Mouse (Mus musculus) neural tube, postnatal 0 days (tissue): ENCODE results near the gene Mpv17. TPM values are rescaled to one million over a fixed set of nuclear protein-coding genes. Genes with fewer than 3 reads are reported as not detected.

Experiments
- polyA plus RNA-seq: library from polyadenylated mRNA; unstranded; fragments of >200 nt; fragmentation: Nextera tagmentation; extraction: Ambion mirVana; gene quantifications from 2 replicates; pipeline ENCODE4 v1.2.1, GENCODE M21; 2015

Gene Mpv17
- polyA plus RNA-seq, result 53.5 and 60.8 TPM in 2 replicates

DNA sequence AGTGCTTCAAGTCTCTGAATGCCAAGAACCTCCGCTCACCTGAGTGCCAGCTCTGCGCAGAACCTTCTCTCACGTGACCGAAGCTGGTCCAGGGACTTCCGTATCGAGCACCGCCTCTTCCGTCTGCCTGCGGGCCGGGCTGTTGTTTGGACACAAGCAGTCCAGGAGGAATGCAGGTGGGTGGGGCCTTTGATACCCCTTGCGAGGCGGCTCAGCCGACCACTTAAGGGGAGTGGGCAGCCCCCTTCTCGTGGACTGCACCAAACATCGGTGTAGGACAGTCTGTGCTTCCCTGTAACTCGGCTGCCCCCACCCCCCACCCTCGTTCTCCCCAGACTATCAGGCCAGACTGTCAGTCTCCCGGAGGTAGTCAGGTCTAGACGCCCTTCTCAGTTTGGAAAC, at the start of gene Mpv17:
Mpv17 (minus strand) TSS at position 100 of the 402 bp plus-strand sequence.

GRCm38 (mm10) chr5:31201742-31202590, 47.9 kb upstream of the Mpv17 start, which contains the start of gene Zfp513:
Gene Zfp513 (minus strand): TSS chr5:31202303.

DNA sequence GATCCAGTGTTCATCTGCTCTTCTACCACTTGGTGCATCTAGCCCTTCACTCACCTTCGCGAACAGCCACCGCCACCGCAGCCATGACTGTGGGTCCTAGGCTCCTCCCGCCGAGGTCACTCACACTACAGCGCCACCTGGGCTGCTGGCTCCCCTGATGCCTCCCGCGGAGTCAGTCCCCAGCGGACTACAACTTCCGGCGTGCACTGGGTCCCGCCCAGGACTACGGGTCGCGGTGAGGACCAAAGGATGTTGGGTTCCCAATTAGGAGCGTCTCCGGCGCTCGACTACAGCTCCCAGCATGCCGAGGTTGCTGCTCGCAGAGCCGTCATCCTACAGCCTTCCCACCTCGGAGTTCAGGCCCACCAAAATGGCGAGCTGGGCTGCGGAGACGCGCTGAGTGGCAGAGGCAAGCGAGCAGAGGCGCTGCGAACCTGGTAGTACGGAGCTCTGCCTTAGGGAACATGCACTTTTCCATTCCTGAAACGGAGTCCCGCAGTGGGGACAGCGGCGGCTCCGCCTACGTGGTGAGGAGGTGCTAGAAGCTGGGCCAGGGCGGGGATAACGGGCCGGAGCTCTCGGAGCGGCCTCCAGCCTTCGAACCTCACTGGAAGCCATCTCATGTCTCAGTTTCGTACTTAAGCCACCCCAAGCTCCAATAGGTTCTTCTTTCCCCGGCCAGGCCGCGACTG, 39.0 kb upstream of the Mpv17 start, which contains the start of the genes Snx17 and Eif2b4:
Snx17 (plus strand) TSS at position 289 of the 692 bp plus-strand sequence.
Eif2b4 (minus strand) TSS at position 492 of the 692 bp plus-strand sequence.

DNA sequence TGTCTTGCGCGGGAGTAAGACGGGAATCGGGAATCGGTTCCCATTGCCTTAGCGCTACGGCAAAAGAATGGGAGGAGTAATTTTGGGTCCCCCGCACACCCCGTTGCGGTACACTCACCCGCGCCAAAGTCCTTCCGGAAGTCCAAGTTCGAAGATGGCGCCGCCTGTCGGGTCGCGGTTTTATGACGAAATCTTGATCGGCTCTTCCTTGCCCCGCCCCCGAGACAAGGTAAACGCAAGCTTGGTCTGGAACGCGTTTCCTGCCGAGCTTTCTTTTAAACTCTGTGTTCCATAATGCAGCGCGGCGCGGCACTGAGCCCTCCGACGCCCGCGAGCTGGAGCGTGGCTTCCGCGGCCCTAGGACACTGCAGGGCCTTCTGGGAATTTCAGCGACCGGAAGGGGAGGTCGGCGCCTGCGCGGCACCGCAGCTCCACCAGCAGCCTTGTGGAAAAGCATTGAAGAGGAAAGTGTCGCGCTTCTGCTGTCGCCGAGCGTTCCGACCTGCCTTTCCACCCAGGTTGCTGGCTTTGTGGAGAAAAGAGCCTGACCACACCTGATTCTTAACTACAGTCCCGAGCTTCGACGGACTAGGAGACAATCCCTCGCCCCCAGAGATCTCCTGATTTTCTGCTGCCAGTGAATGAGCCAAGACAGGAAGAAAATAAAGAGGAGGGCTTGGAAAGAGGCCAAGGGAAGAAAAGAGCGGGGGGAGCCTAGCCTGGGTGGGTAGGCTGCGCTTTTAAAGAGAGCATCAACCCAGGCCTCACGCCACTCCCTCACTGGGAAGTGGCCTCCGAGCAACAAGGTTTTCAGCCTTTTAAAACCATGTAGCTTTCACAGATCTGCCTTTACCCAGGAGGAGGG, 25.9 kb upstream of the Mpv17 start, which contains the start of the genes Gm29609 and Gtf3c2:
Gm29609 (minus strand) TSS at position 146 of the 865 bp plus-strand sequence.
Gtf3c2 (minus strand) TSS at position 379 of the 865 bp plus-strand sequence.

GRCm38 (mm10) chr5:31138241-31138967, 15.6 kb downstream of the Mpv17 start, which contains the start of gene Ucn:
Gene Ucn (minus strand): TSS chr5:31138829.

DNA sequence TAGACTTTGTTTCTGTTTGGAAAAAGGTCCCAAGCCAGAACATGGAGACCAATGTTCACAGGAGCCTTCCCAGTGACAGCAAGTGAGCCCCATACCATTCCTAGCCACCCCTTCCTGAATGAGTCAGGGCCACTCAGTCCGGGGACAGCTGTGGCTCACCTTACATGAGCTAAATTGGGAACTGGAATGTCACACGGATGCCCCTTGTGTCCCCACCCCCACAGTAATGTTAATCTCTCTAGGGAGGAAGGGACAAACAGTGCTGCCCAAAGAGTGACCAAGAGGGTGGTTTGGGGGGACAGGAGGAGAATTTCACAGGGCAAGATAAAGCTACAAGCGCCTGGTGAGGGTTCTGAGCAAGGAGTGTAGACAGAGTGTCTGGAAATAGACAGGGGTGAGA, 37.7 kb downstream of the Mpv17 start, which contains the start of gene Trim54:
Trim54 (plus strand) TSS at position 359 of the 400 bp plus-strand sequence.

DNA sequence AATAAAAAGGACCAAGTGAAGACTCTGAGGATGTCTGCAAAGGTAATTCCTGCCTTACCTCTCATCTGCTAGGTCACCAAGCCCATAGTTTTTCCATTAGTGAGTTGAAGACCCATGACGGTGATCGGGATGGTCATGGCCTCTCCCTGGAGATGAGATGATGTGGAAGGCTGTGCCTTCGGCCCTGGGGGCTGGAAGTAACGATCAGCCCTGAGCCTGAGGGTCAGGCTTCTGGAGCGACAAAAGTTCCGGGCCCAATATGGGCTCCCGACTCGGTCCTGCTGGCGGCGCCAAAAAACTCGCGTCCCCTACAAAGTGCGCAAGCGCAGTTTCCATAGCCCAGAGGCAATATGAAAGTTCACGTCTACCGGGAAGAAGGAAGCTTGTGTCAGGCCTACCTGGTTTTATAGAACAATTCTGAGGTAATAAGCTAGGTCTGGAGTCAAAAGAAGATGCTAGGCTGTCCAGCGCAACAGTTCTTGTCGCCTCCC, 46.0 kb downstream of the Mpv17 start, which contains the start of gene Slc30a3:
Slc30a3 (minus strand) TSS at position 238 of the 491 bp plus-strand sequence.

DNA sequence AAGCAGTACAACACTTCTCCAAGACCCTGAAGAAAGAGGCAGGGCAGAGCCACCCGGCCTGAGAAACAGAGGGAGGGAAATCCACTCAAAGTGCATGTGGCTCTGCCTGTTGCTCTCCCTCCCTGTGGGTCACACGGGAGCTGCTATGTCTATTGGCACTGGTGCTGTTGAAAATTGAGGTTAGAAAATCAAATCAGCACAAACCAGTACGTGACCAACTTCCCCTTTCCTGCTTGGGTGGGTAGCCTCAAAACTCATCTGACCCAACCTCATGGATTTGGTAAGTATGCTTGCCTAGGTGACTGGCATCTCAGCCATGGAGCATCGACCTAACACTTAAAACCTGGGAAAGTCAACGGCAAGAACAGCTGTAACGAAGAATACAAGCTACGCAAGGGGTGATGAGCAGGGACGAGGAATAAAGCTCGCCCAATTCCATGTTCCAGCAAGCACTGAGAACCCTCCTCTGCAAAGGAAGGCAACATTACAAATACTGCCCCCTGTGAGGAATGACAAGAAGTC, 48.2 kb downstream of the Mpv17 start, which contains the start of gene Dnajc5g:
Dnajc5g (plus strand) TSS at position 472 of the 522 bp plus-strand sequence.

Other genes with a start within 250 kb of the Mpv17 start
- gene Ost4, start 246.5 kb downstream of the Mpv17 start, polyA plus RNA-seq, result 250 and 253 TPM in 2 replicates
- gene Emilin1, start 240.8 kb downstream of the Mpv17 start, polyA plus RNA-seq, result 14.0 and 15.6 TPM in 2 replicates
- 18.3 and 18.8 TPM in 2 replicates for gene Khk, start 232.8 kb downstream of the Mpv17 start, polyA plus RNA-seq
- gene Cgref1, start 208.7 kb downstream of the Mpv17 start, polyA plus RNA-seq, result 92.9 and 96.7 TPM in 2 replicates
- gene Preb, start 193.9 kb downstream of the Mpv17 start, polyA plus RNA-seq, result 104 and 109 TPM in 2 replicates
- gene Tcf23, start 185.6 kb downstream of the Mpv17 start, polyA plus RNA-seq, result 0.05 and 0.10 TPM in 2 replicates
- gene Atraid, start 105.9 kb downstream of the Mpv17 start, polyA plus RNA-seq, result 231 and 250 TPM in 2 replicates
- 18.0 and 20.8 TPM in 2 replicates for gene Slc5a6, start 105.3 kb downstream of the Mpv17 start, polyA plus RNA-seq
- gene Cad, start 99.5 kb downstream of the Mpv17 start, polyA plus RNA-seq, result 6.8 and 8.6 TPM in 2 replicates
- not detected in 2 replicates for gene Dnajc5g, start 48.0 kb downstream of the Mpv17 start, polyA plus RNA-seq
- gene Slc30a3, start 46.0 kb downstream of the Mpv17 start, polyA plus RNA-seq, result 55.6 and 64.5 TPM in 2 replicates
- gene Trim54, start 37.5 kb downstream of the Mpv17 start, polyA plus RNA-seq, result 0.15 and 0.41 TPM in 2 replicates
- gene Ucn, start 15.4 kb downstream of the Mpv17 start, polyA plus RNA-seq, result 3.7 and 4.7 TPM in 2 replicates
- gene Gm29609, start 25.7 kb upstream of the Mpv17 start, polyA plus RNA-seq, result 1.1 and 2.2 TPM in 2 replicates
- 34.0 and 42.3 TPM in 2 replicates for gene Gtf3c2, start 25.9 kb upstream of the Mpv17 start, polyA plus RNA-seq
- gene Snx17, start 39.0 kb upstream of the Mpv17 start, polyA plus RNA-seq, result 101 and 105 TPM in 2 replicates
- 74.3 and 83.1 TPM in 2 replicates for gene Eif2b4, start 39.2 kb upstream of the Mpv17 start, polyA plus RNA-seq
- gene Zfp513, start 48.1 kb upstream of the Mpv17 start, polyA plus RNA-seq, result 15.1 and 15.4 TPM in 2 replicates
- gene Ppm1g, start 66.4 kb upstream of the Mpv17 start, polyA plus RNA-seq, result 138 and 151 TPM in 2 replicates
- 131 and 147 TPM in 2 replicates for gene Nrbp1, start 86.6 kb upstream of the Mpv17 start, polyA plus RNA-seq
- 0.93 and 1.6 TPM in 2 replicates for gene Gm9970, start 87.0 kb upstream of the Mpv17 start, polyA plus RNA-seq
- gene Krtcap3, start 97.4 kb upstream of the Mpv17 start, polyA plus RNA-seq, result 4.7 and 5.5 TPM in 2 replicates
- 21.7 and 24.5 TPM in 2 replicates for gene Ift172, start 136.9 kb upstream of the Mpv17 start, polyA plus RNA-seq
- 165 and 168 TPM in 2 replicates for gene Fndc4, start 141.8 kb upstream of the Mpv17 start, polyA plus RNA-seq
- gene Gckr, start 143.2 kb upstream of the Mpv17 start, polyA plus RNA-seq, result 0.32 and 0.43 TPM in 2 replicates